Mouse (Mus musculus) embryonic facial prominence, embryonic 11.5 days (tissue): ENCODE measurements at regions not wholly inside any gene's neighbourhood (a gene's known extent, or its start where the extent isn't known, plus 50 kb on each side); places are given as distances from the start of the nearest gene placed in this dataset.

ENCODE experiments used
- ATAC-seq: fragments of 200-750 bp; cut with Nextera tagmentation; replicated peaks from 2 replicates; pipeline ENCODE4 v1.8.0; 2017; ENCODE audit warnings: low read depth; ENCODE audit not compliant: insufficient number of reproducible peaks, low FRiP score, low TSS enrichment
- DNase-seq: peaks from one replicate; pipeline ENCODE4 v3.0.0-alpha.2; 2015; ENCODE audit warnings: low spot score
- H3K27ac ChIP-seq: fragments of 300-500 bp; sonication (generic); replicated peaks from 2 replicates; pipeline ENCODE4 v1.5.1; 2014; ENCODE audit warnings: mild to moderate bottlenecking, low read depth, low read length, control low read depth
- H3K27me3 ChIP-seq: fragments of 300-500 bp; sonication (generic); 2 replicates; pipeline ENCODE4 v1.6.1; 2014; ENCODE audit warnings: mild to moderate bottlenecking, low read length, moderate library complexity, mixed read lengths; ENCODE audit not compliant: control insufficient read depth, insufficient read depth
- H3K36me3 ChIP-seq: fragments of 300-500 bp; sonication (generic); replicated peaks from 2 replicates; pipeline ENCODE4 v1.6.1; 2014; ENCODE audit warnings: low read depth, mild to moderate bottlenecking, low read length, moderate library complexity, mixed read lengths; ENCODE audit not compliant: control insufficient read depth, insufficient read depth
- H3K4me1 ChIP-seq: fragments of 300-500 bp; sonication (generic); 2 replicates; pipeline ENCODE4 v1.6.1; 2014; ENCODE audit warnings: low read length, mixed read lengths; ENCODE audit not compliant: control insufficient read depth, insufficient read depth
- H3K4me2 ChIP-seq: fragments of 300-500 bp; sonication (generic); 2 replicates; pipeline ENCODE4 v1.6.1; 2014; ENCODE audit warnings: low read depth, mild to moderate bottlenecking, control low read depth, low read length, moderate library complexity
- H3K4me3 ChIP-seq: fragments of 300-500 bp; sonication (generic); 2 replicates; pipeline ENCODE4 v1.5.1; 2014; ENCODE audit warnings: low read depth, low read length, control low read depth
- H3K9ac ChIP-seq: fragments of 300-500 bp; sonication (generic); replicated peaks from 2 replicates; pipeline ENCODE4 v1.6.1; 2014; ENCODE audit warnings: mild to moderate bottlenecking, control low read depth, low read length
- H3K9me3 ChIP-seq: fragments of 300-500 bp; sonication (generic); replicated peaks from 2 replicates; pipeline ENCODE4 v1.6.1; 2016; ENCODE audit warnings: mild to moderate bottlenecking, low read length, inconsistent platforms, mixed read lengths; ENCODE audit not compliant: control insufficient read depth
- WGBS: fragments of 180-500 bp; shearing (Covaris S2); extraction: QIAGEN DNeasy Blood & Tissue Kit; methylation state at CpG from one replicate; pipeline ENCODE4 v1.1.7; 2014; 5-methylcytosine and 5-hydroxymethylcytosine counted together

DNA sequence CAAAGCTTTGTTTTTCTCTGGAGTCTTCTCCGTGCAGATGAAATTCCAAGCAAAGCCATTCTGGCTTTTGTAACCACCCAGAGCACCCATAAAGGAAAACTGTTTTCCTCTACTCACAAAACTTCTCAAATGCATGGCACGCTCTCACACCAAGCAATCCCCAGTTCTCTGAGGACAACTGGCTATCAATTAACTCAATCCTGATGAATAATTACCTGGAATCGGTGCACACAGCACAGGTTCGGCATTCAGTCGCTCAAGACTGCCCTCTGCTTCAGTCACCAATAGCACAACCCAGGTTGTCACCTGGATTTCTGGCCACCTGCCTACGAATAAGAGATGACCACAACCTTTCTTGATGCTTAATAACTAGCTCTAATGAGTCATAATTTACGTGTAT lies 309.5 kb downstream of the Nedd1 start:
- Histone ChIP-seq H3K4me1 (no peaks in the 10 kb centered on the region), H3K27me3 (no peaks in the 10 kb centered on the region), H3K4me2 (no peak overlapping the region), H3K4me3 (no peak overlapping the region), H3K36me3 (no peaks in the 10 kb centered on the region), H3K9ac (no peak overlapping the region), H3K27ac (no peak overlapping the region), H3K9me3 (no peaks in the 10 kb centered on the region)
- ATAC-seq (no peak), DNase-seq (no peak)
- WGBS: 91% methylated on average over 7 of the region's 7 CpGs

- Histone ChIP-seq H3K9ac (no peak overlapping the region), H3K4me3 (no peak overlapping the region), H3K27me3 (no peaks in the 10 kb centered on the region), H3K4me2 (no peak overlapping the region), H3K4me1 (no peaks in the 10 kb centered on the region), H3K9me3 (no peaks in the 10 kb centered on the region), H3K36me3 (no peaks in the 10 kb centered on the region), H3K27ac (no peak overlapping the region)
- 69% methylated on average over 5 of the region's 5 CpGs for WGBS
- no peak for DNase-seq
- ATAC-seq: no peak
Observed at GRCm38 (mm10) chr10:92410813-92411325, 311.4 kb downstream of the Nedd1 start.

- H3K4me1 ChIP-seq: no peaks in the 10 kb centered on the region
- no peak overlapping the region for H3K27ac ChIP-seq
- no peak for ATAC-seq
- no peak overlapping the region for H3K4me2 ChIP-seq
- H3K27me3 ChIP-seq: no peaks in the 10 kb centered on the region
- no peak overlapping the region for H3K4me3 ChIP-seq
- 46% methylated on average over 15 of the region's 15 CpGs for WGBS
- peak; percentile 20 for DNase-seq
- H3K9me3 ChIP-seq: no peaks in the 10 kb centered on the region
- no peak overlapping the region for H3K9ac ChIP-seq
- no peaks in the 10 kb centered on the region for H3K36me3 ChIP-seq
Observed at GRCm38 (mm10) chr10:92404697-92405293, 317.4 kb downstream of the Nedd1 start.

DNA sequence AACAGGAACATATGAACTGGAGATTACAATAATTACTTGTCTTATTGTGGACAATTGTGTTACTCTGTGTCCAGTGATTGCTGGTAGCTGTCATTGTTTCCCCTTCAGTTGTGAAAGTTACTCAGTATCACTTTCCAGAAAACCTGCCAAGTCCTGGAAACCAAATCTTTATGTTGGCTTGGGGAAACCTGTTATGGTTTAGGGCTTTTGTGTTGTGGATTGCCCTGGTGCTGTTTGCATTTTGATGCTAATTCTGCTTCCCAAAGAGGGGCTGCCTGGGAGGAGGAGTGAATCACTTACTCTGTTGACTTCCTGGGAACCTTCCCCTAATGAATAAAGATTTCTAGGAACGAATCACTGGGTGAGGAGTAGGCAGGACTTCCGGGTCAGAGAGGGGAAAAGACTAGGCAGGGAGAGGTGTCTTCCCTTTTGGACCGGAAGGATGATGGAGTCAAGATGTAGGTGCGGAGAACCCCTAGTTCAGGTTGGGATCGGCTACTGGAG lies 321.6 kb downstream of the Nedd1 start:
- WGBS: 80% methylated on average over 5 of the region's 5 CpGs
- ATAC-seq: no peak

GRCm38 (mm10) chr10:92389176-92389732 lies 333.0 kb downstream of the Nedd1 start:
- ATAC-seq: no peak
- WGBS: 62% methylated on average over 7 of the region's 7 CpGs

More for the DNA sequence above, 321.6 kb downstream of the Nedd1 start:
- Histone ChIP-seq H3K4me1 (no peaks in the 10 kb centered on the region), H3K4me3 (no peak overlapping the region), H3K9ac (no peak overlapping the region), H3K4me2 (no peak overlapping the region), H3K27ac (no peak overlapping the region), H3K9me3 (no peaks in the 10 kb centered on the region), H3K36me3 (no peaks in the 10 kb centered on the region), H3K27me3 (no peaks in the 10 kb centered on the region)
- DNase-seq: no peak

GRCm38 (mm10) chr10:92367126-92367525 lies 355.1 kb downstream of the Nedd1 start:
- Histone ChIP-seq H3K9me3 (no peaks in the 10 kb centered on the region), H3K4me2 (no peak overlapping the region), H3K9ac (no peak overlapping the region), H3K27me3 (no peaks in the 10 kb centered on the region), H3K36me3 (no peaks in the 10 kb centered on the region), H3K27ac (no peak overlapping the region), H3K4me1 (no peaks in the 10 kb centered on the region), H3K4me3 (no peak overlapping the region)
- WGBS: 78% methylated on average over 8 of the region's 8 CpGs
- DNase-seq: peak; percentile 7
- no peak for ATAC-seq

More at GRCm38 (mm10) chr10:92389176-92389732, 333.0 kb downstream of the Nedd1 start:
- Histone ChIP-seq H3K4me1 (no peaks in the 10 kb centered on the region), H3K27me3 (no peaks in the 10 kb centered on the region), H3K27ac (no peak overlapping the region), H3K9ac (no peak overlapping the region), H3K36me3 (no peaks in the 10 kb centered on the region), H3K9me3 (no peaks in the 10 kb centered on the region), H3K4me2 (no peak overlapping the region), H3K4me3 (no peak overlapping the region)
- DNase-seq: no peak

DNA sequence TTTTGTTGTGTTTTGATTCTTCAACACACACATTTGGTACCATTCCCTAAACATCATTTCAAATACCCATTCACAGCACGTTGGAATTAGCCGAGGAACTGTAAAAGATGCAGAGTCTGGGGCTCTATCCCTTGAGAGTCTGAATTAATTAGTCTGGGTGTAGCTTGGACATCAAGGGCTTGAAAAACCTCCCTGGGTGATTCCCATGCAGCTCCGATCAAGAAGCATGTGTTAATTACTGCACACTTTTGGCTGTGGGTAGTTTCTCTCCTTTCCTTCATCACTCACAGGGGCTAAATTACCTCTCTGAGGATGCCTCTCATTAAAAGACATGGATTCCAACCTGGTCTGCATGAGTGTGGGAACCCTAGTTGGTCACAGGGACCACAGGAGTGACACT lies 365.5 kb downstream of the Nedd1 start:
- Histone ChIP-seq H3K9ac (no peak overlapping the region), H3K4me2 (no peak overlapping the region), H3K9me3 (no peaks in the 10 kb centered on the region), H3K36me3 (no peaks in the 10 kb centered on the region), H3K27ac (no peak overlapping the region), H3K4me3 (no peak overlapping the region), H3K27me3 (no peaks in the 10 kb centered on the region), H3K4me1 (no peaks in the 10 kb centered on the region)
- DNase-seq: no peak
- WGBS: 73% methylated on average over 3 of the region's 3 CpGs
- no peak for ATAC-seq

DNA sequence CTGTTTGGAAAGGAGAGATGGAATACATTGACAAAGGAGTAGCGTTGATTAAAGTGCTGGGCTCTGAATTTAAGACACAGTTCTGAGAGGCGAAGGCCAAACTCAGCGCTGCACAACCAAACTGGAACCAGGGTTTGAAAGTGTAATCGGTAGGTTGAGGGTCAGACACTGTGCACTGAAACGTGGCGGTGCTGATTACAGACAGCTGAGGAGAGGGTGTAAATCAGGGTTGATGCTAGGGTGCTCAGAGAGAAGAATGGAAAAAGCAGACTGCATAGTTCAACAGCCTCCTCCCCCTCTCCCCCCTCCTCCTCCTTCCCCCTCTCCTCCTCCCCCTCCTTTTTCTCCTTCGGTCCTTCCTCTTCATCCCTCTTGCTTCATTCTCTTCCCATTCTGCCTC lies 373.2 kb downstream of the Nedd1 start:
- Histone ChIP-seq H3K4me1 (no peaks in the 10 kb centered on the region), H3K27me3 (no peaks in the 10 kb centered on the region), H3K27ac (no peak overlapping the region), H3K4me3 (no peak overlapping the region), H3K36me3 (no peaks in the 10 kb centered on the region), H3K4me2 (no peak overlapping the region), H3K9ac (no peak overlapping the region), H3K9me3 (no peaks in the 10 kb centered on the region)
- DNase-seq (no peak), ATAC-seq (no peak)
- WGBS: 71% methylated on average over 6 of the region's 7 CpGs
